Mouse (Mus musculus) liver, adult 2 months (tissue): Measurements from ENCODE around the gene Cyp4a32.

Experiments
- CTCF ChIP-seq: fragments of 200-500 bp; IDR thresholded peaks from 2 replicates; pipeline ENCODE4 v1.5.1; 2011; ENCODE audit warnings: low read depth, low read length, control low read depth
- POLR2A ChIP-seq: fragments of 200-500 bp; IDR thresholded peaks from 2 replicates; pipeline ENCODE4 v1.6.1; 2011; ENCODE audit warnings: low read length, control low read depth; ENCODE audit not compliant: insufficient read depth; ENCODE audit errors: extremely low read depth

DNA sequence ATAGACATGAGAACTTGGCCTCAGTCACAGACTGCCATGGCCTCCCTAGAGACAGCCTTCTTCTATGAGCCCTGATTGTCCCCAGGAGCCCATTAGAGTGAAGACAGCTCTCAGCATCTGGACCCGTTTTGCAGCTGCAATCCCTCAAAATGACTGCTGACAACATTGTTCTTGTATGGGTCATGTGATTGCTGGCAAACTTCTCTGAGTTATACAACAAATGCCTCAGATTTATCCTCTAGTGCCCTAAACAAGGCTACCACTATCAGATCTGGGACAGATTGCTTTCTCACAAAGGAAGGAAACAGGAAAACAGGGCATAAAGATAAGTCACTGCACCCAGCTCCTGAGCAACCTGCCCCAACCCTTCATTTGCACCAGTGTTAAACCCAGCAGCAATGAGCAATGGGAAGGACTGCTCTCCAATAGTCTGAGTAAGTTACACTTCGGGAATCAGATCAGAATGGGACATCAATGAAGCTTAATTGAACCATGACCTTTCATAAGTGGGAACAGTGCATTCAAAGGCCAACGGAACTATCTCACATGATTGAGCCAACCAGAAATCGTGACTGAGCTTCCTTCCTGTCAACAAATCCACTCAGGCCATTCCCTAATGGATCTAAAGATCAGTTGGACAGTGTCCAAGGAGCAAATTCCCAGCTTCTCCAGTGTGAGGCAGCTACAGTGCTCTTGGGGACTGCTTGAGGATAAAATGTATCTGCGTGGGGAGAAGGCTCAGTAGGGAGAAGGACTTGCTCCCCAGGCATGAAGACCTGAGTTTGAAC lies 42.4 kb downstream of the Cyp4a32 start:
- TF ChIP-seq CTCF = no peak
- TF ChIP-seq POLR2A = no peak
